Mouse (Mus musculus): Measurements from ENCODE around the gene Efna4.
A peak's percentile ranks its signal among the peaks of the same experiment; 100 is the strongest.

- no peak for TF ChIP-seq CTCF (IDR thresholded peaks at IDR 0.05; ENCODE audit: control insufficient read depth, insufficient read depth, insufficient read length)
- no peak for TF ChIP-seq MAX (IDR thresholded peaks at IDR 0.05)
- no peak for TF ChIP-seq MYOG (IDR thresholded peaks at IDR 0.05; ENCODE audit: control insufficient read depth, extremely low read depth, insufficient read length)
- no peak for TF ChIP-seq MYOD1 (IDR thresholded peaks at IDR 0.05; ENCODE audit: control insufficient read depth, insufficient read length, low read depth)
- peak; percentile 46 for TF ChIP-seq USF1 (IDR thresholded peaks at IDR 0.05; ENCODE audit: low read depth)
Measured at GRCm38 (mm10) chr3:89367338-89367737, 29.5 kb upstream of the Efna4 start.

Measured in C2C12 (cell line).